Mouse (Mus musculus) heart, embryonic 12.5 days (tissue): ENCODE measurements around the gene Vmn2r85. TPM values are rescaled to one million over a fixed set of nuclear protein-coding genes. Genes with fewer than 3 reads are reported as not detected.
A peak's percentile ranks its signal among the peaks of the same experiment; 100 is the strongest.
"Not testable (repeated sequence)": the region's sequence is repeated elsewhere in the genome, so short reads cannot be mapped to it uniquely, and the experiment has no call there.

Experiments used
- ATAC-seq: fragments of 200-750 bp; cut with Nextera tagmentation; 2 replicates; pipeline ENCODE4 v1.8.0; 2017; ENCODE audit warnings: moderate TSS enrichment, moderate library complexity; ENCODE audit not compliant: insufficient number of reproducible peaks, low FRiP score
- H3K27ac ChIP-seq: fragments of 300-500 bp; sonication (generic); 2 replicates; pipeline ENCODE4 v1.5.1; 2016; ENCODE audit warnings: mild to moderate bottlenecking, moderate library complexity; ENCODE audit not compliant: poor library complexity, severe bottlenecking
- H3K27me3 ChIP-seq: fragments of 300-500 bp; sonication (generic); replicated peaks from 2 replicates; pipeline ENCODE4 v1.6.1; 2016; ENCODE audit warnings: mild to moderate bottlenecking, moderate library complexity
- H3K36me3 ChIP-seq: fragments of 300-500 bp; sonication (generic); 2 replicates; pipeline ENCODE4 v1.6.1; 2016; ENCODE audit warnings: mild to moderate bottlenecking, moderate library complexity
- H3K4me1 ChIP-seq: fragments of 300-500 bp; sonication (generic); replicated peaks from 2 replicates; pipeline ENCODE4 v1.6.1; 2016; ENCODE audit warnings: mild to moderate bottlenecking
- H3K4me2 ChIP-seq: fragments of 300-500 bp; sonication (generic); 2 replicates; pipeline ENCODE4 v1.6.1; 2016; ENCODE audit warnings: mild to moderate bottlenecking, moderate library complexity
- H3K4me3 ChIP-seq: fragments of 300-500 bp; sonication (generic); 2 replicates; pipeline ENCODE4 v1.5.1; 2016; ENCODE audit warnings: mild to moderate bottlenecking
- H3K9ac ChIP-seq: fragments of 300-500 bp; sonication (generic); 2 replicates; pipeline ENCODE4 v1.6.1; 2016; ENCODE audit warnings: mild to moderate bottlenecking, moderate library complexity
- H3K9me3 ChIP-seq: fragments of 300-500 bp; sonication (generic); replicated peaks from 2 replicates; pipeline ENCODE4 v1.6.1; 2016; ENCODE audit warnings: mild to moderate bottlenecking, moderate library complexity
- WGBS: fragments of 180-500 bp; shearing (Covaris S2); methylation state at CpG from one replicate; pipeline ENCODE4 v1.1.7; 2016; 5-methylcytosine and 5-hydroxymethylcytosine counted together
- polyA plus RNA-seq: library from polyadenylated mRNA; unstranded; fragments of >200 nt; fragmentation: Nextera tagmentation; extraction: Ambion mirVana; gene quantifications from 2 replicates; pipeline ENCODE4 v1.2.1, GENCODE M21; 2016

The Vmn2r85 gene
- polyA plus RNA-seq: not detected in 2 replicates

- H3K27me3 ChIP-seq, H3K9ac ChIP-seq, H3K36me3 ChIP-seq, H3K4me3 ChIP-seq, ATAC-seq, H3K4me2 ChIP-seq, H3K9me3 ChIP-seq, H3K27ac ChIP-seq, H3K4me1 ChIP-seq: not testable (repeated sequence)
Measured at GRCm38 (mm10) chr10:130429603-130430002, at the start of gene Vmn2r85. Gene Vmn2r85 (minus strand): TSS chr10:130429703.

- Histone ChIP-seq H3K9me3 (no peaks in the 10 kb centered on the region), H3K27me3 (no peaks in the 10 kb centered on the region), H3K4me2 (peak overlapping the region; percentile 87), H3K27ac (no peak overlapping the region), H3K36me3 (no peaks in the 10 kb centered on the region), H3K4me1 (no peaks in the 10 kb centered on the region), H3K4me3 (peak overlapping the region; percentile 64), H3K9ac (peak overlapping the region; percentile 68)
- 2% methylated on average over 36 of the region's 36 CpGs for WGBS
- peak; percentile 84 for ATAC-seq
Measured at GRCm38 (mm10) chr10:130470311-130470760, 40.8 kb upstream of the Vmn2r85 start.

GRCm38 (mm10) chr10:130455950-130456349, 26.4 kb upstream of the Vmn2r85 start, which contains the start of gene Vmn2r86:
Gene Vmn2r86 (minus strand): TSS chr10:130456050.
- not testable (repeated sequence) for H3K27ac ChIP-seq, H3K36me3 ChIP-seq, H3K4me1 ChIP-seq, H3K4me2 ChIP-seq, H3K9ac ChIP-seq, H3K9me3 ChIP-seq, ATAC-seq, H3K27me3 ChIP-seq, H3K4me3 ChIP-seq
- 73% methylated on average over 1 of the region's 1 CpGs for WGBS

- Histone ChIP-seq H3K9ac (no peak overlapping the region), H3K27me3 (no peaks in the 10 kb centered on the region), H3K4me1 (no peaks in the 10 kb centered on the region), H3K9me3 (0 out of 2 replicates have a peak, but pooled peaks cover 3% of the 10 kb centered on the region), H3K27ac (no peak overlapping the region), H3K4me2 (no peak overlapping the region), H3K4me3 (no peak overlapping the region), H3K36me3 (no peaks in the 10 kb centered on the region)
- ATAC-seq: peak; percentile 6; the same call in 1 of the 2 replicates
- 82% methylated on average over 21 of the region's 21 CpGs for WGBS
Measured at GRCm38 (mm10) chr10:130444776-130445175, 15.3 kb upstream of the Vmn2r85 start.

- H3K4me3 ChIP-seq, H3K27ac ChIP-seq, H3K27me3 ChIP-seq, H3K4me1 ChIP-seq, H3K9me3 ChIP-seq, ATAC-seq, H3K4me2 ChIP-seq, H3K36me3 ChIP-seq, H3K9ac ChIP-seq: not testable (repeated sequence)
- WGBS: 78% methylated on average over 11 of the region's 11 CpGs
Measured at GRCm38 (mm10) chr10:130434185-130434898, 4.8 kb upstream of the Vmn2r85 start.

GRCm38 (mm10) chr10:130422368-130422767, 7.1 kb downstream of the Vmn2r85 start:
- H3K9ac ChIP-seq, H3K36me3 ChIP-seq, H3K4me1 ChIP-seq, H3K9me3 ChIP-seq, ATAC-seq, H3K27ac ChIP-seq, H3K4me2 ChIP-seq, H3K27me3 ChIP-seq, H3K4me3 ChIP-seq: not testable (repeated sequence)
- 66% methylated on average over 2 of the region's 2 CpGs for WGBS

GRCm38 (mm10) chr10:130420401-130420800, 9.1 kb downstream of the Vmn2r85 start:
- H3K4me1 ChIP-seq: no peaks in the 10 kb centered on the region
- H3K4me3 ChIP-seq: no peak overlapping the region
- no peak overlapping the region for H3K4me2 ChIP-seq
- H3K27ac ChIP-seq: no peak overlapping the region
- no peak for ATAC-seq
- no peak overlapping the region for H3K9ac ChIP-seq
- H3K27me3 ChIP-seq: no peaks in the 10 kb centered on the region
- H3K9me3 ChIP-seq: no peaks in the 10 kb centered on the region
- 78% methylated on average over 3 of the region's 3 CpGs for WGBS
- no peaks in the 10 kb centered on the region for H3K36me3 ChIP-seq

GRCm38 (mm10) chr10:130419954-130420353, 9.5 kb downstream of the Vmn2r85 start:
- not testable (repeated sequence) for H3K27me3 ChIP-seq

GRCm38 (mm10) chr10:130416352-130416751, 13.2 kb downstream of the Vmn2r85 start:
- H3K27me3 ChIP-seq, H3K4me1 ChIP-seq, H3K4me3 ChIP-seq, ATAC-seq, H3K9ac ChIP-seq, H3K27ac ChIP-seq, H3K4me2 ChIP-seq, H3K9me3 ChIP-seq, H3K36me3 ChIP-seq: not testable (repeated sequence)

More at GRCm38 (mm10) chr10:130419954-130420353, 9.5 kb downstream of the Vmn2r85 start:
- WGBS: 50% methylated on average over 2 of the region's 2 CpGs
- H3K36me3 ChIP-seq, H3K4me1 ChIP-seq, ATAC-seq, H3K4me2 ChIP-seq, H3K9me3 ChIP-seq, H3K4me3 ChIP-seq, H3K9ac ChIP-seq, H3K27ac ChIP-seq: not testable (repeated sequence)

GRCm38 (mm10) chr10:130412167-130412698, 17.3 kb downstream of the Vmn2r85 start:
- peak; percentile 59; the same call in 1 of the 2 replicates for ATAC-seq
- 52% methylated on average over 18 of the region's 35 CpGs for WGBS
- H3K36me3 ChIP-seq, H3K4me2 ChIP-seq, H3K9ac ChIP-seq, H3K27ac ChIP-seq, H3K9me3 ChIP-seq, H3K4me1 ChIP-seq, H3K27me3 ChIP-seq, H3K4me3 ChIP-seq: not testable (repeated sequence)

GRCm38 (mm10) chr10:130394232-130394631, 35.3 kb downstream of the Vmn2r85 start, which contains the start of gene Vmn2r84:
Gene Vmn2r84 (minus strand): TSS chr10:130394332.
- no peaks in the 10 kb centered on the region for H3K9me3 ChIP-seq
- H3K4me1 ChIP-seq: no peaks in the 10 kb centered on the region
- no peak within 1 kb of the TSS for H3K9ac ChIP-seq
- no peaks in the 10 kb centered on the region for H3K36me3 ChIP-seq
- no peak within 1 kb of the TSS for H3K4me3 ChIP-seq
- H3K4me2 ChIP-seq: no peak within 1 kb of the TSS
- ATAC-seq: no peak
- no peak within 1 kb of the TSS for H3K27ac ChIP-seq
- H3K27me3 ChIP-seq: no peaks in the 10 kb centered on the region
